Mouse (Mus musculus) C2C12 (cell line): ENCODE measurements around the gene Cyp17a1.

Experiments used
- CEBPB ChIP-seq: IDR thresholded peaks from one replicate; pipeline ENCODE4 v1.6.1; 2011; ENCODE audit warnings: low read depth, mild to moderate bottlenecking, control low read depth, moderate library complexity
- MYOD1 ChIP-seq: IDR thresholded peaks from one replicate; pipeline ENCODE4 v1.6.1; 2011; ENCODE audit warnings: low read depth; ENCODE audit not compliant: control insufficient read depth, insufficient read length

DNA sequence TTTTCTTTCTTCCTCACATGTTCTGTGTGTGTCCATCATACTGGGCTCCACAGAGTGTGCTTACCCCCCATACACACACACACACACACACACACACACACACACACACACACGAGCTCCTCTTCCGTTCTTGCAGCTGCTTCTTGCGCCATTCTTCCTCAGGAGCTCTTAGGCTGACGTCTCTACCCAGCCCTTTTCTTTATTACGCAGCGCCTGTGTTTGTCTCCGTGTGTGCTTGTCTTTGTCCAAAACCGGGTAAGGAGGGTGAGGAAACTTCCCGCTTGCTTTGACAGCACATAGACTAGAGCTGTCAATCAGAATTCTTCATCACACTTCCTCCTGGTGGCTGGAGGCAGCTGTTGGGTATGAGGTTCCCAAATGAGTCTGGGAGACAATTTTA lies 54.6 kb downstream of the Cyp17a1 start:
- TF ChIP-seq MYOD1 (no peak), CEBPB (no peak)
